Mouse (Mus musculus): ENCODE data around the gene Slc31a1.

The Slc31a1 gene

DNA sequence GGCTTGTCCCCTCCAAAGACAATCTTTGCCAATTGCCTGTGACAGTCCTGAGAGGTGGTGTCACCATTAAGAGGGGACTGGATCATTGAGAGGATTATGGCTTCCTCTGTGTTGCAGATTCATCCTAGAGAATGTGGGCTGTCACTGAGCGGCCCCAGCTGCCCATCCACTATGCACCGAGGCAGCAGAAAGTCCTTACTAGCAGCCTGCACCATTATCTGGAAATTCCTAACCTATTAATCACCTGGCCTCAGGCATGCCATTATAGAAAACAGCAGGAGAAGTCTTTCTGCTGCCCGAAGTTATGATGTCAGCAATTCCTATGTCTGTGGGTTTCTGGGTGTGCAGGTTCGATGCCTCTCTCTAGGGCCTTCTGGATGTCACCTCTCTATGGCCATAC is 80.5 kb downstream of the Slc31a1 start:
- TF ChIP-seq GATA4 (IDR thresholded peaks at IDR 0.05; ENCODE audit: insufficient replicate concordance, low read length) = no peak
